Mouse (Mus musculus) megakaryocyte, embryonic 14.5 days (primary cell): ENCODE measurements at regions not wholly inside any gene's neighbourhood (a gene's known extent, or its start where the extent isn't known, plus 50 kb on each side); places are given as distances from the start of the nearest gene placed in this dataset.

Source experiments
- FLI1 ChIP-seq: IDR thresholded peaks from 2 replicates; pipeline ENCODE4 v1.6.1; 2012; ENCODE audit warnings: low read length, inconsistent platforms, mixed read lengths
- GATA1 ChIP-seq: IDR thresholded peaks from 3 replicates; pipeline ENCODE4 v1.6.1; 2012; ENCODE audit warnings: mixed read lengths, low read length, inconsistent platforms, borderline replicate concordance

- no peak for TF ChIP-seq GATA1
- TF ChIP-seq FLI1: no peak
Measured at GRCm38 (mm10) chr16:30821191-30821910, 221.8 kb downstream of the Fam43a start.
